Mouse (Mus musculus) midbrain, embryonic 14.5 days (tissue): ENCODE results near the gene Aicda. TPM values are rescaled to one million over a fixed set of nuclear protein-coding genes. Genes with fewer than 3 reads are reported as not detected.

Source experiments
- ATAC-seq: fragments of 200-750 bp; cut with Nextera tagmentation; 2 replicates; pipeline ENCODE4 v1.8.0; 2017; ENCODE audit warnings: moderate number of reproducible peaks, moderate library complexity; ENCODE audit not compliant: low FRiP score, low TSS enrichment
- DNase-seq: peaks from one replicate; pipeline ENCODE4 v3.0.0-alpha.2; 2015
- H3K27ac ChIP-seq: fragments of 300-500 bp; sonication (generic); replicated peaks from 2 replicates; pipeline ENCODE4 v1.5.1; 2014; ENCODE audit warnings: mild to moderate bottlenecking, low read depth, low read length, moderate library complexity
- H3K27me3 ChIP-seq: fragments of 300-500 bp; sonication (generic); 2 replicates; pipeline ENCODE4 v1.6.1; 2014; ENCODE audit warnings: low read length, control low read depth, mixed read lengths; ENCODE audit not compliant: control insufficient read depth, insufficient read depth
- H3K36me3 ChIP-seq: fragments of 300-500 bp; sonication (generic); 2 replicates; pipeline ENCODE4 v1.6.1; 2014; ENCODE audit warnings: low read length, control low read depth; ENCODE audit not compliant: control insufficient read depth, insufficient read depth
- H3K4me1 ChIP-seq: fragments of 300-500 bp; sonication (generic); 2 replicates; pipeline ENCODE4 v1.6.1; 2014; ENCODE audit warnings: mild to moderate bottlenecking, antibody characterized with exemption, low read length, control low read depth; ENCODE audit not compliant: control insufficient read depth, insufficient read depth
- H3K4me2 ChIP-seq: fragments of 300-500 bp; sonication (generic); 2 replicates; pipeline ENCODE4 v1.6.1; 2014; ENCODE audit warnings: mild to moderate bottlenecking, low read length, moderate library complexity
- H3K4me3 ChIP-seq: fragments of 300-500 bp; sonication (generic); replicated peaks from 2 replicates; pipeline ENCODE4 v1.5.1; 2014; ENCODE audit warnings: low read depth, low read length
- H3K9ac ChIP-seq: fragments of 300-500 bp; sonication (generic); replicated peaks from 2 replicates; pipeline ENCODE4 v1.6.1; 2014; ENCODE audit warnings: mild to moderate bottlenecking, low read length, moderate library complexity
- H3K9me3 ChIP-seq: fragments of 300-500 bp; sonication (generic); 2 replicates; pipeline ENCODE4 v1.6.1; 2016; ENCODE audit warnings: low read length, control low read depth, mixed read lengths; ENCODE audit not compliant: control insufficient read depth
- WGBS: fragments of 180-500 bp; shearing (Covaris S2); extraction: QIAGEN DNeasy Blood & Tissue Kit; methylation state at CpG from one replicate; pipeline ENCODE4 v1.1.7; 2014; 5-methylcytosine and 5-hydroxymethylcytosine counted together
- polyA plus RNA-seq: library from polyadenylated mRNA; unstranded; fragments of >200 nt; fragmentation: Nextera tagmentation; extraction: Ambion mirVana; gene quantifications from 2 replicates; pipeline ENCODE4 v1.2.1, GENCODE M21; 2014

Gene Aicda
- polyA plus RNA-seq, 1 experiment from 2014 or later, result 0.95 TPM

DNA sequence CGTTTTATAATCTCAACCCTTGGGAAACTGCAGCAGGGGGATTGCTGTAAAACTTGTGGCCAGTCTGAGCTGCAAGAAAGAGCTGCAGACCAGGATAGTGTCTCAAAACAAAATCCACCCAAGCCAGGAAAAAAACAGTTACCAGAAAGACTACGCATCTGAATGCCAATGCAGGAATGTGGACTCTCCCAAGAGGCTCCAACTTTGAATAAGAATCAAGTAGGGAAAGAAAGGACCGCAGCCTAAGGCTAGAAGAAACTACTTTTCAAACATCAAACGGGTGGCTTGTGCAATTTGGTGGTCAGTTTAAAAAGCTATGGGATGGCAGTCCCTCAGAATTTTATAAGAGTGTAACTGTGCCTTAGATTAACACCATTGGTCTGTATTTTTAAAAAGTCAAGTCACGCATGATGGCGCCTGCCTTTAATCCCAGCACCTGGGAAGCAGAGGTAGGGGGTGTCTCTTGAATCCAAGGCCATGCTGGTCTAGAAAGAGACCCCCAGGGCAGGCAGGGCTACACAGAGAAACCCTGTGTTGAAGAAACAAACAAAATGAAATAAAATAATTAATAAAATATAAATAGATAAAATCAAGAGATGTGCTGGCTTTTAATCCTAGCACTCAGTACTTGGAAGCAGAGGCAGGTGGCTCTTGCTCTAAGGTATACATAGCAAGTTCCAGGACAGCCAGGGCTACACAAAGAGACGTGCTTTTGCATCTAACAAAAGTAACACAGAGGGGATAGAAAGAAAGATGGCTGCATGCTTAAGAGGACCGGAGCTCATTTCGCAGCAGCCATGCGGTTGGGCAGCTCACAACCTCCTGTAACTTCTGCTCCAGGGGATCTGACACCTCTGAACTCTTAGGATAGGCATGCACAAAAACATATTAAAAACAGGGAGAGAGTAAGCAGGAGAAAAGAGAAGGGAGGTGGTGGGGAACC, 55.1 kb downstream of the Aicda start:
- H3K4me1 ChIP-seq, result no peaks in the 10 kb centered on the region
- H3K9ac ChIP-seq, result no peak overlapping the region
- H3K9me3 ChIP-seq, result no peaks in the 10 kb centered on the region
- H3K27ac ChIP-seq, result no peak overlapping the region
- H3K4me3 ChIP-seq, result no peak overlapping the region
- H3K36me3 ChIP-seq, result no peaks in the 10 kb centered on the region
- ATAC-seq (no peak), DNase-seq (no peak)
- no peaks in the 10 kb centered on the region for H3K27me3 ChIP-seq
- H3K4me2 ChIP-seq, result no peak overlapping the region
- WGBS, result 76% methylated on average over 10 of the region's 10 CpGs

DNA sequence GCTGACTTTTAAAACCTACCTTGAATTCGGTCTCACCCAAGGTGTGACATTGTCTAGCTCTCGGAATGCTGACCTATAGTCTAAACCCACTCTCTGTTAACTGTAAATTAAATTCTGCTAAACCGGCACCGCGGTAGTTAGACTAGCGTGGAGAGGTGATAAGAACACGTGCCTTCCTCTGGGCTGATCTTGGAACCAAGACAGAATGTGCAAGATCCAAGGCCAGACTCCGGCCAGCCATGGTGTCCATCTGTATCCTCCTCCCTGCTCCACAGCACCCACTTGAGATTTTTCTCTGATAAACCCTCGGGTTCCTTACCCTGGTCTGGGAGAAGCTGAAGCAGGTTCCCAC, 55.8 kb downstream of the Aicda start:
- Histone ChIP-seq H3K27ac (no peak overlapping the region), H3K27me3 (no peaks in the 10 kb centered on the region), H3K36me3 (no peaks in the 10 kb centered on the region), H3K9ac (no peak overlapping the region), H3K4me2 (no peak overlapping the region), H3K9me3 (no peaks in the 10 kb centered on the region), H3K4me1 (no peaks in the 10 kb centered on the region), H3K4me3 (no peak overlapping the region)
- DNase-seq (no peak), ATAC-seq (no peak)
- WGBS, result 81% methylated on average over 9 of the region's 9 CpGs

DNA sequence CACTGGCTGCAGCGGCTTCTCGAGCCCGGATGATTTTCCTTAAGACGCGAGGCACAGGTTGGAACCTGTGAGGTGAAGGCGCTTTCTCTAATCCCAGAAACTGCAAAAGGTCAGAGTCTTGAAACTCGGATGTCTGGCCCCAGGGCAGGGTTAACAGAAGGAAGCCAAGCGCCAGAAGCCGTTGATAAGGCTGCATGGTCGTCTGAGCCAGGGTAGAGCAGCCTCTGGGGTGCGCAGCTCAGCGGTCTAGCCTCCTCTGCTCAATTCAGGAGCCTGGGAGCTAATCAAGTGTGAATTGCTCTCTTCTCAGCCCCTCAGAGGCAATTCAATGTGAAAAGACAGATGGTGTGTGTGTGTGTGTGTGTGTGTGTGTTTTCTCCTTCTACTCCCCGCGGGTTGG, 56.2 kb downstream of the Aicda start, which contains the start of gene Gdf3:
TSS of gene Gdf3 (minus strand) at position 317 of the 400 bp plus-strand sequence.
- WGBS, result 69% methylated on average over 14 of the region's 14 CpGs

DNA sequence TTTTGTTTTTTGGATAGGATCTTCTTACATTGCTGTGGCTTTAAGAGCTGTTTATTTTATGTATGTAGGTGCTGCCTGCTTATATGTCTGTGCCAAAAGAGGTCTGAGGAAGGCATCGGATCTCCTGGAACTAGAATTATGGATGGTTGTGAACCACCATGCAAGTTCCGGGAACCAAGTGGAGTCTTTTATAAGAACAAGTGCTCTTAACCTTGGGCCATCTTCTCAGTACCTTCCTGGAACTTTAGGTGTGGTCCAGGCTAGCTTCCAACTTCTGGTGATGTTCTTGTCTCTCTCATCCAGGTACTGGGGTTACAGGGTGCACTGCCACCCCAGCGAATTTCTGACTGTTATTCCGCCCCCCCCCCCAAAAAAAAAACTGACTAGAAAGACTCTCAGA, 58.8 kb downstream of the Aicda start:
- Histone ChIP-seq H3K9ac (no peak overlapping the region), H3K4me1 (no peaks in the 10 kb centered on the region), H3K36me3 (no peaks in the 10 kb centered on the region), H3K4me3 (no peak overlapping the region), H3K27ac (no peak overlapping the region), H3K4me2 (no peak overlapping the region), H3K27me3 (no peaks in the 10 kb centered on the region), H3K9me3 (no peaks in the 10 kb centered on the region)
- WGBS, result 88% methylated on average over 4 of the region's 4 CpGs
- no peak for DNase-seq
- no peak for ATAC-seq

More for the DNA sequence above, 56.2 kb downstream of the Aicda start, which contains the start of gene Gdf3:
- no peaks in the 10 kb centered on the region for H3K36me3 ChIP-seq
- DNase-seq (no peak), ATAC-seq (no peak)
- H3K9ac ChIP-seq, result no peak within 1 kb of the TSS
- H3K9me3 ChIP-seq, result no peaks in the 10 kb centered on the region
- no peak within 1 kb of the TSS for H3K4me3 ChIP-seq
- no peak within 1 kb of the TSS for H3K27ac ChIP-seq
- H3K27me3 ChIP-seq, result no peaks in the 10 kb centered on the region
- H3K4me1 ChIP-seq, result no peaks in the 10 kb centered on the region
- H3K4me2 ChIP-seq, result no peak within 1 kb of the TSS

Other genes starting within 250 kb of the Aicda start
- gene M6pr, start 245.1 kb upstream of the Aicda start, polyA plus RNA-seq, result 40.2 and 60.9 TPM in 2 replicates
- 43.3 and 46.7 TPM in 2 replicates for gene Phc1, start 213.2 kb upstream of the Aicda start, polyA plus RNA-seq
- gene Rimklb, start 55.0 kb upstream of the Aicda start, polyA plus RNA-seq, result 109 and 133 TPM in 2 replicates
- 1.0 and 1.6 TPM in 2 replicates for gene Mfap5, start 48.0 kb upstream of the Aicda start, polyA plus RNA-seq
- 0.31 and 1.6 TPM in 2 replicates for gene Apobec1, start 48.6 kb downstream of the Aicda start, polyA plus RNA-seq
- 0.13 TPM in 1 of 2 replicates, not detected in the other for gene Gdf3, start 56.3 kb downstream of the Aicda start, polyA plus RNA-seq
- gene Dppa3, start 72.6 kb downstream of the Aicda start, polyA plus RNA-seq, result not detected in 2 replicates
- gene Nanog, start 153.7 kb downstream of the Aicda start, polyA plus RNA-seq, result 0.11 TPM in 1 of 2 replicates, not detected in the other
- 21.7 and 28.4 TPM in 2 replicates for gene Slc2a3, start 247.8 kb downstream of the Aicda start, polyA plus RNA-seq